Mouse (Mus musculus) liver, postnatal 0 days (tissue): ENCODE data around the gene Mdm4.

Source experiments
- CTCF ChIP-seq: sonication (generic); IDR thresholded peaks from 2 replicates; pipeline ENCODE4 v1.5.1; 2016; ENCODE audit warnings: antibody characterized with exemption, low read depth
- EP300 ChIP-seq: IDR thresholded peaks from 2 replicates; pipeline ENCODE4 v1.6.1; 2016; ENCODE audit warnings: antibody characterized with exemption, low read depth, mild to moderate bottlenecking

DNA sequence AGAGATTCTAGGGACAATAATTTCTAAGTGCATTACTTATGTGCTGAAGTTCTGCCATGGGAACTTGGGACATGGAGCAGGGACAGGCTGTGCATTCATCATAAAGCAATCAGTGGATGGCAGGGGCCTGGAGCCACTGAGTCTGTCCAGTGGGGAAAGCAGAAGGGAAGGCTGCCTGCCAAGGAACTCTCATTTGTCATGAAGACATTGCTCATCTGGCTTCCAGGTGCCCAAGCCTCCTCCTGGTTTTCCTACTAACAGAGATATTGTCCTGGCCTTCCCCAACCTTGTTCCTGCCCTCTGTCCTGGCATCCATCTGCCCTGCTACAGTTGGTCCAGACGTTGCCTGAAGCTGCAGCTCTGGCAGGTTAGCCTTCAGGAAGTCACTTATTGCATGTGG lies 53.0 kb downstream of the Mdm4 start:
- TF ChIP-seq CTCF: no peak
- no peak for TF ChIP-seq EP300
